Mouse (Mus musculus): ENCODE data around the gene Gprin3.

Gprin3 gene

GRCm38 (mm10) chr6:59425824-59426533, at the start of gene Gprin3:
Gene Gprin3, minus strand, starts transcription at chr6:59426294.
- peak; percentile 90 for DNase-seq (ENCODE audit: low spot score)

GRCm38 (mm10) chr6:59458861-59459260, 32.8 kb upstream of the Gprin3 start:
- no peak for DNase-seq (ENCODE audit: low spot score)

- DNase-seq (ENCODE audit: low spot score), result no peak
Measured at GRCm38 (mm10) chr6:59456116-59456515, 30.0 kb upstream of the Gprin3 start.

- DNase-seq (ENCODE audit: low spot score), result no peak
Measured at GRCm38 (mm10) chr6:59451348-59451747, 25.3 kb upstream of the Gprin3 start.

- no peak for DNase-seq (ENCODE audit: low spot score)
Measured at GRCm38 (mm10) chr6:59445101-59445503, 19.0 kb upstream of the Gprin3 start.

- DNase-seq (ENCODE audit: low spot score), result no peak
Measured at GRCm38 (mm10) chr6:59435906-59436305, 9.8 kb upstream of the Gprin3 start.

- no peak for DNase-seq (ENCODE audit: low spot score)
Measured at GRCm38 (mm10) chr6:59433116-59433515, 7.0 kb upstream of the Gprin3 start.

GRCm38 (mm10) chr6:59426534-59426885, 416 bp upstream of the Gprin3 start:
- DNase-seq (ENCODE audit: low spot score), result no peak

- peak; percentile 55 for DNase-seq (ENCODE audit: low spot score)
Measured at GRCm38 (mm10) chr6:59424871-59425740, 988 bp downstream of the Gprin3 start.

GRCm38 (mm10) chr6:59423836-59424235, 2.3 kb downstream of the Gprin3 start:
- no peak for DNase-seq (ENCODE audit: low spot score)

- DNase-seq (ENCODE audit: low spot score), result no peak
Measured at GRCm38 (mm10) chr6:59419264-59419663, 6.8 kb downstream of the Gprin3 start.

GRCm38 (mm10) chr6:59418659-59419058, 7.4 kb downstream of the Gprin3 start:
- DNase-seq (ENCODE audit: low spot score), result no peak

- no peak for DNase-seq (ENCODE audit: low spot score)
Measured at GRCm38 (mm10) chr6:59414816-59415215, 11.3 kb downstream of the Gprin3 start.

- peak; percentile 10 for DNase-seq (ENCODE audit: low spot score)
Measured at GRCm38 (mm10) chr6:59412417-59413346, 13.4 kb downstream of the Gprin3 start.

- DNase-seq (ENCODE audit: low spot score), result no peak
Measured at GRCm38 (mm10) chr6:59409001-59409700, 16.9 kb downstream of the Gprin3 start.

GRCm38 (mm10) chr6:59407482-59407997, 18.6 kb downstream of the Gprin3 start:
- no peak for DNase-seq (ENCODE audit: low spot score)

- no peak for DNase-seq (ENCODE audit: low spot score)
Measured at GRCm38 (mm10) chr6:59390208-59390607, 35.9 kb downstream of the Gprin3 start.

GRCm38 (mm10) chr6:59365300-59365699, 60.8 kb downstream of the Gprin3 start:
- DNase-seq (ENCODE audit: low spot score), result no peak

- no peak for DNase-seq (ENCODE audit: low spot score)
Measured at GRCm38 (mm10) chr6:59363282-59363681, 62.8 kb downstream of the Gprin3 start.

GRCm38 (mm10) chr6:59354943-59355342, 71.2 kb downstream of the Gprin3 start:
- DNase-seq (ENCODE audit: low spot score), result no peak

- DNase-seq (ENCODE audit: low spot score), result no peak
Measured at GRCm38 (mm10) chr6:59351108-59351789, 74.8 kb downstream of the Gprin3 start.
